Mouse (Mus musculus): Measurements from ENCODE around the gene Qrich2.

GRCm38 (mm10) chr11:116512987-116513386 lies 46.9 kb upstream of the Qrich2 start:
- TF ChIP-seq POLR2A (IDR thresholded peaks at IDR 0.05; ENCODE audit: extremely low read depth, insufficient read depth, low read length) (no peak), CTCF (IDR thresholded peaks at IDR 0.05; ENCODE audit: extremely low read depth, insufficient read depth, low read length) (no peak)

All from cortical plate, adult 2 months (tissue).